Mouse (Mus musculus) E14TG2a.4 (cell line): ENCODE data around the gene Mak.
"Not testable (repeated sequence)": the region's sequence is repeated elsewhere in the genome, so short reads cannot be mapped to it uniquely, and the experiment has no call there.

Experiments used
- CTCF ChIP-seq: conservative IDR thresholded peaks from 2 replicates; pipeline ENCODE4 v1.5.1; 2014; ENCODE audit warnings: low read length
- POU5F1 ChIP-seq: IDR thresholded peaks from 2 replicates; pipeline ENCODE4 v1.6.1; 2014; ENCODE audit warnings: low read length, borderline replicate concordance

- TF ChIP-seq CTCF, POU5F1: not testable (repeated sequence)
Measured at GRCm38 (mm10) chr13:40987608-40988303, 91.8 kb downstream of the Mak start.
